8 mouse cellular contexts compared by ENCODE assay signal in the genomic region with DNA sequence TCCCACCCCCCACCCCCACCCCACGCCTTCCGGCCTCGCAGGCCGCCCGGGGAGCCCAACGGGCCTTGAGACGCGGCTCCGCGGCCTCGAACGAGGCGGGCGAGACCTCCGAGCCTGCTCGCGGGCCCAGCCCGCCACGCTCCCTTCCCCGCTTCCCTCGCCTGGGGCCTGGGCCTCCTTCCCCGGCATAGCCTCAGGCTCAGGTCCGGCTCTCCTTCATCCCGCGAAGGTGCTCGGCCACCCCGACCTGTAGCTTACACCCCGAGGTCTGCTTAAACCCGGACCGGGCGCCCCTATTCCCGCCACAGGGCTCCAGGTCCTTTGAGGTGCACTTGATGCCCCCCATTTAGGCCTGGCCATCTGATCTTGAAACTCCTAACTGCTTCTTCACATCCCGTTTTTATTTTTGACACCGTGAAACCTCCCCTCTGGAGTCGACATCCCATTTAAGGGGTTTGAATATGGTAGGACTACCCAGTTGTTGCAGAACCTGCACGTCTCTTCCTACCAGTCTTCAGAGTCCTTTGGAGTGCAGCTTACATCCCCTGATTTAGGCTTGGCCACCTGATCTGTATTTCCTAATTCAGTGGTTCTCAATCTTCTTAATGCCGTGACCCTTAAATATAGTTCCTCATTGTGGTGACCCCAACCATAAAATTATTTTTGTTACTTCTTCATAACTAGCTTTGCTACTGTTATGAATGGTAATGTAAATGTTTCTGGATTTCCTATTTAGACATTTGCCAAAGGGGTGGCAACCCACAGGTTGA. TPM values are rescaled to one million over a fixed set of nuclear protein-coding genes. Genes with fewer than 3 reads are reported as not detected.
DNase-seq lines count a peak whose midpoint lies in the region; ATAC-seq lines count a peak whose summit lies in the region.

No protein-coding gene starts in this region.

- peak; percentile 33; the same call in 1 of the 2 replicates for ATAC-seq in heart, embryonic 12.5 days (ENCODE audit: insufficient number of reproducible peaks, low FRiP score)
- no peak; the same call in 1 of the 2 replicates for ATAC-seq in embryonic facial prominence, embryonic 14.5 days (ENCODE audit: low read depth)
- ATAC-seq in intestine, embryonic 15.5 days = peak; percentile 34; the same call in 1 of the 2 replicates
- peak; percentile 10; the same call in 1 of the 2 replicates for ATAC-seq in megakaryocyte progenitor cell, adult 5-6 weeks (replicated peaks; ENCODE audit: poor library complexity)

- no peak for DNase-seq in heart, postnatal 14 days
- no peak for DNase-seq in ES-E14 (ENCODE audit: low read depth, low spot score)
- no peak for DNase-seq in embryonic facial prominence, embryonic 14.5 days (ENCODE audit: low spot score)
- no peak for DNase-seq in urinary bladder, postnatal 14 days (ENCODE audit: low spot score)
- DNase-seq in thymus, postnatal 0 days (ENCODE audit: low spot score) = no peak

- in situ Hi-C loops in ES-E14 (cut with MboI; ENCODE audit: low sequenced_read_pairs in 2 of 2, unreplicated experiment in 2 of 2) = no loop called here

- peak overlapping the region; percentile 95 for H3K9ac ChIP-seq in heart, embryonic 12.5 days
- peak overlapping the region; percentile 98 for H3K9ac ChIP-seq in ES-E14 (ENCODE audit: insufficient read depth, low read depth, low read length, poor library complexity, severe bottlenecking)
- H3K9ac ChIP-seq in embryonic facial prominence, embryonic 14.5 days (ENCODE audit: low read depth, low read length) = peak overlapping the region; percentile 95
- peak overlapping the region; percentile 99 for H3K9ac ChIP-seq in intestine, embryonic 15.5 days

- peak overlapping the region; percentile 80 for H3K4me3 ChIP-seq in heart, embryonic 12.5 days
- H3K4me3 ChIP-seq in ES-E14 (ENCODE audit: insufficient read depth in 1 of 2, low read depth in 1 of 2, low read length in 2 of 2, poor library complexity in 1 of 2, severe bottlenecking in 1 of 2) = peak overlapping the region; percentile 82 to 90
- peak overlapping the region; percentile 79 for H3K4me3 ChIP-seq in embryonic facial prominence, embryonic 14.5 days (ENCODE audit: low read depth, low read length)
- peak overlapping the region; percentile 76 for H3K4me3 ChIP-seq in intestine, embryonic 15.5 days (replicated peaks)

- H3K36me3 ChIP-seq in heart, embryonic 12.5 days = peaks cover 28% of the 10 kb centered on the region
- H3K36me3 ChIP-seq in ES-E14 (ENCODE audit: control insufficient read depth, insufficient read depth, low read length, poor library complexity, severe bottlenecking) = peaks cover 24% of the 10 kb centered on the region
- H3K36me3 ChIP-seq in embryonic facial prominence, embryonic 14.5 days (ENCODE audit: control insufficient read depth, insufficient read depth, low read length) = peaks cover 28% of the 10 kb centered on the region
- peaks cover 12% of the 10 kb centered on the region; the same call in 1 of the 2 replicates for H3K36me3 ChIP-seq in intestine, embryonic 15.5 days

- H3K9me3 ChIP-seq in heart, embryonic 12.5 days (replicated peaks) = no peaks in the 10 kb centered on the region
- no peaks in the 10 kb centered on the region for H3K9me3 ChIP-seq in ES-E14 (ENCODE audit: control insufficient read depth, insufficient read depth, low read depth, low read length)
- H3K9me3 ChIP-seq in embryonic facial prominence, embryonic 14.5 days (ENCODE audit: control insufficient read depth, low read length) = no peaks in the 10 kb centered on the region
- H3K9me3 ChIP-seq in intestine, embryonic 15.5 days = no peaks in the 10 kb centered on the region

- H3K4me1 ChIP-seq in heart, embryonic 12.5 days (replicated peaks) = peaks cover 39% of the 10 kb centered on the region
- H3K4me1 ChIP-seq in ES-E14 (ENCODE audit: control insufficient read depth in 2 of 2, insufficient read depth in 2 of 2, low read length in 2 of 2, poor library complexity in 1 of 2) = peaks cover 0 to 6% of the 10 kb centered on the region in 2 experiments; a peak in 3 of 4 replicates
- H3K4me1 ChIP-seq in embryonic facial prominence, embryonic 14.5 days (ENCODE audit: control insufficient read depth, insufficient read depth, low read length) = peaks cover 15% of the 10 kb centered on the region
- H3K4me1 ChIP-seq in intestine, embryonic 15.5 days (replicated peaks) = peaks cover 22% of the 10 kb centered on the region

- no peaks in the 10 kb centered on the region for H3K27me3 ChIP-seq in heart, embryonic 12.5 days (replicated peaks)
- H3K27me3 ChIP-seq in embryonic facial prominence, embryonic 14.5 days (replicated peaks; ENCODE audit: control insufficient read depth, insufficient read depth, low read length) = no peaks in the 10 kb centered on the region
- H3K27me3 ChIP-seq in intestine, embryonic 15.5 days (replicated peaks) = no peaks in the 10 kb centered on the region

- intact Hi-C loops in heart, postnatal 14 days (cut with DNase I) = loop anchor here (2.0 kb wide), 1 partner anchor 39 kb away; no protein-coding TSS in a partner anchor

- 2% methylated on average over 32 of the region's 37 CpGs for WGBS in heart, embryonic 12.5 days
- WGBS in embryonic facial prominence, embryonic 14.5 days = 3% methylated on average over 22 of the region's 37 CpGs
- 2% methylated on average over 35 of the region's 37 CpGs for WGBS in intestine, embryonic 15.5 days

- H3K4me2 ChIP-seq in heart, embryonic 12.5 days = peak overlapping the region; percentile 85
- H3K4me2 ChIP-seq in embryonic facial prominence, embryonic 14.5 days (ENCODE audit: low read depth, low read length) = peak overlapping the region; percentile 80
- peak overlapping the region; percentile 69 for H3K4me2 ChIP-seq in intestine, embryonic 15.5 days (replicated peaks)

- H3K27ac ChIP-seq in heart, embryonic 12.5 days (ENCODE audit: poor library complexity, severe bottlenecking) = peak overlapping the region; percentile 84
- H3K27ac ChIP-seq in ES-E14 (ENCODE audit: insufficient read depth, low read depth, low read length, poor library complexity, severe bottlenecking) = peak overlapping the region; percentile 80
- H3K27ac ChIP-seq in embryonic facial prominence, embryonic 14.5 days (replicated peaks; ENCODE audit: low read depth, low read length) = peak overlapping the region; percentile 82
- H3K27ac ChIP-seq in intestine, embryonic 15.5 days = peak overlapping the region; percentile 87

RNA-seq across cellular contexts. Expression of a gene that starts 0.7 kb away (rescaled TPM):
- 63.2 and 64.5 TPM in 2 replicates for polyA plus RNA-seq in heart, embryonic 12.5 days (2016; fragmentation: Nextera tagmentation; extraction: Ambion mirVana)
- total RNA-seq in heart, postnatal 14 days (2021) = 10 to 100 TPM; 41.8 to 44.7 TPM
- total RNA-seq in ES-E14 (2012; rRNA removed) = 133 and 146 TPM in 2 replicates
- 78.8 and 87.8 TPM in 2 replicates for polyA plus RNA-seq in embryonic facial prominence, embryonic 14.5 days (2014; fragmentation: Nextera tagmentation; extraction: Ambion mirVana)
- polyA plus RNA-seq in intestine, embryonic 15.5 days (2015; fragmentation: Nextera tagmentation; extraction: Ambion mirVana) = 73.5 and 76.2 TPM in 2 replicates
- 24.8 and 34.3 TPM in 2 replicates for total RNA-seq in megakaryocyte progenitor cell, adult 5-6 weeks (2015)
- total RNA-seq in megakaryocyte progenitor cell, adult 5-6 weeks (2017) = 63.3 and 72.8 TPM in 2 replicates
- 76.2 and 81.4 TPM in 2 replicates for polyA plus RNA-seq in thymus, postnatal 0 days (2015; fragmentation: Nextera tagmentation; extraction: Ambion mirVana)

RNA-seq across cellular contexts. Expression of a gene that starts 43.7 kb away (rescaled TPM):
- 638 and 663 TPM in 2 replicates for polyA plus RNA-seq in heart, embryonic 12.5 days (2016; fragmentation: Nextera tagmentation; extraction: Ambion mirVana)
- 100 to 1,000 TPM; 796 to 811 TPM for total RNA-seq in heart, postnatal 14 days (2021)
- total RNA-seq in ES-E14 (2012; rRNA removed) = 484 and 561 TPM in 2 replicates
- 424 and 466 TPM in 2 replicates for polyA plus RNA-seq in embryonic facial prominence, embryonic 14.5 days (2014; fragmentation: Nextera tagmentation; extraction: Ambion mirVana)
- 471 and 522 TPM in 2 replicates for polyA plus RNA-seq in intestine, embryonic 15.5 days (2015; fragmentation: Nextera tagmentation; extraction: Ambion mirVana)
- 102 and 151 TPM in 2 replicates for total RNA-seq in megakaryocyte progenitor cell, adult 5-6 weeks (2015)
- 92.1 and 131 TPM in 2 replicates for total RNA-seq in megakaryocyte progenitor cell, adult 5-6 weeks (2017)
- polyA plus RNA-seq in thymus, postnatal 0 days (2015; fragmentation: Nextera tagmentation; extraction: Ambion mirVana) = 821 and 873 TPM in 2 replicates

RNA-seq across cellular contexts. Expression of a gene that starts 44.0 kb away (rescaled TPM):
- polyA plus RNA-seq in heart, embryonic 12.5 days (2016; fragmentation: Nextera tagmentation; extraction: Ambion mirVana) = 12.1 and 12.9 TPM in 2 replicates
- 1 to 10 TPM; 5.3 to 7.6 TPM for total RNA-seq in heart, postnatal 14 days (2021)
- 7.7 and 8.4 TPM in 2 replicates for total RNA-seq in ES-E14 (2012; rRNA removed)
- 18.6 and 21.4 TPM in 2 replicates for polyA plus RNA-seq in embryonic facial prominence, embryonic 14.5 days (2014; fragmentation: Nextera tagmentation; extraction: Ambion mirVana)
- 14.3 and 15.2 TPM in 2 replicates for polyA plus RNA-seq in intestine, embryonic 15.5 days (2015; fragmentation: Nextera tagmentation; extraction: Ambion mirVana)
- 8.5 and 12.5 TPM in 2 replicates for total RNA-seq in megakaryocyte progenitor cell, adult 5-6 weeks (2015)
- 4.2 and 6.5 TPM in 2 replicates for total RNA-seq in megakaryocyte progenitor cell, adult 5-6 weeks (2017)
- polyA plus RNA-seq in thymus, postnatal 0 days (2015; fragmentation: Nextera tagmentation; extraction: Ambion mirVana) = 20.3 and 26.9 TPM in 2 replicates

RNA-seq across cellular contexts. Expression of a gene that starts 45.9 kb away (rescaled TPM):
- polyA plus RNA-seq in heart, embryonic 12.5 days (2016; fragmentation: Nextera tagmentation; extraction: Ambion mirVana) = 0.28 and 0.42 TPM in 2 replicates
- not detected for total RNA-seq in heart, postnatal 14 days (2021)
- total RNA-seq in ES-E14 (2012; rRNA removed) = 1.2 and 1.3 TPM in 2 replicates
- 0.24 and 0.31 TPM in 2 replicates for polyA plus RNA-seq in embryonic facial prominence, embryonic 14.5 days (2014; fragmentation: Nextera tagmentation; extraction: Ambion mirVana)
- 0.48 and 0.68 TPM in 2 replicates for polyA plus RNA-seq in intestine, embryonic 15.5 days (2015; fragmentation: Nextera tagmentation; extraction: Ambion mirVana)
- total RNA-seq in megakaryocyte progenitor cell, adult 5-6 weeks (2015) = 1.1 TPM in 1 of 2 replicates, not detected in the other
- total RNA-seq in megakaryocyte progenitor cell, adult 5-6 weeks (2017) = 0.17 and 0.51 TPM in 2 replicates
- 0.09 and 0.57 TPM in 2 replicates for polyA plus RNA-seq in thymus, postnatal 0 days (2015; fragmentation: Nextera tagmentation; extraction: Ambion mirVana)

RNA-seq across cellular contexts. Expression of a gene that starts 47.1 kb away (rescaled TPM):
- polyA plus RNA-seq in heart, embryonic 12.5 days (2016; fragmentation: Nextera tagmentation; extraction: Ambion mirVana) = 66.2 and 67.3 TPM in 2 replicates
- 100 to 1,000 TPM in 1 of 2 experiments, 10 to 100 TPM in 1; 97.3 to 104 TPM for total RNA-seq in heart, postnatal 14 days (2021)
- 169 and 222 TPM in 2 replicates for total RNA-seq in ES-E14 (2012; rRNA removed)
- 44.0 and 51.8 TPM in 2 replicates for polyA plus RNA-seq in embryonic facial prominence, embryonic 14.5 days (2014; fragmentation: Nextera tagmentation; extraction: Ambion mirVana)
- 62.6 and 70.0 TPM in 2 replicates for polyA plus RNA-seq in intestine, embryonic 15.5 days (2015; fragmentation: Nextera tagmentation; extraction: Ambion mirVana)
- 19.4 and 23.1 TPM in 2 replicates for total RNA-seq in megakaryocyte progenitor cell, adult 5-6 weeks (2015)
- 68.8 and 83.6 TPM in 2 replicates for total RNA-seq in megakaryocyte progenitor cell, adult 5-6 weeks (2017)
- 40.1 and 41.0 TPM in 2 replicates for polyA plus RNA-seq in thymus, postnatal 0 days (2015; fragmentation: Nextera tagmentation; extraction: Ambion mirVana)
